Mouse (Mus musculus) kidney, postnatal 0 days (tissue): ENCODE data around the gene Sipa1l3. TPM values are rescaled to one million over a fixed set of nuclear protein-coding genes. Genes with fewer than 3 reads are reported as not detected.

Experiments
- ATAC-seq: fragments of 200-750 bp; cut with Nextera tagmentation; replicated peaks from 2 replicates; pipeline ENCODE4 v1.8.0; 2017; ENCODE audit warnings: low read depth, moderate number of reproducible peaks, moderate TSS enrichment, moderate library complexity; ENCODE audit not compliant: low FRiP score
- DNase-seq: peaks from one replicate; pipeline ENCODE4 v3.0.0-alpha.2; 2016; ENCODE audit warnings: low spot score
- H3K27ac ChIP-seq: fragments of 300-500 bp; sonication (generic); 2 replicates; pipeline ENCODE4 v1.5.1; 2014; ENCODE audit warnings: mild to moderate bottlenecking
- H3K27me3 ChIP-seq: fragments of 300-500 bp; sonication (generic); 2 replicates; pipeline ENCODE4 v1.6.1; 2014; ENCODE audit warnings: low read length, mixed read lengths; ENCODE audit not compliant: insufficient read depth
- H3K36me3 ChIP-seq: fragments of 300-500 bp; sonication (generic); 2 replicates; pipeline ENCODE4 v1.6.1; 2014; ENCODE audit warnings: low read length, mixed read lengths; ENCODE audit not compliant: insufficient read depth
- H3K4me1 ChIP-seq: fragments of 300-500 bp; sonication (generic); replicated peaks from 2 replicates; pipeline ENCODE4 v1.6.1; 2014; ENCODE audit warnings: antibody characterized with exemption, low read length, mixed read lengths; ENCODE audit not compliant: insufficient read depth
- H3K4me2 ChIP-seq: fragments of 300-500 bp; sonication (generic); 2 replicates; pipeline ENCODE4 v1.6.1; 2014; ENCODE audit warnings: mild to moderate bottlenecking, low read length, moderate library complexity, mixed read lengths
- H3K4me3 ChIP-seq: fragments of 300-500 bp; sonication (generic); replicated peaks from 2 replicates; pipeline ENCODE4 v1.5.1; 2014; ENCODE audit warnings: low read depth, low read length
- H3K9ac ChIP-seq: fragments of 300-500 bp; sonication (generic); 2 replicates; pipeline ENCODE4 v1.6.1; 2014; ENCODE audit warnings: low read depth, low read length
- H3K9me3 ChIP-seq: fragments of 300-500 bp; sonication (generic); replicated peaks from 2 replicates; pipeline ENCODE4 v1.6.1; 2016; ENCODE audit warnings: low read length, inconsistent platforms, mixed read lengths
- CTCF ChIP-seq: IDR thresholded peaks from 2 replicates; pipeline ENCODE4 v1.5.1; 2016; ENCODE audit warnings: antibody characterized with exemption, low read depth, mild to moderate bottlenecking, moderate library complexity
- WGBS: fragments of 180-500 bp; shearing (Covaris S2); extraction: QIAGEN DNeasy Blood & Tissue Kit; methylation state at CpG from one replicate; pipeline ENCODE4 v1.1.7; 2014; 5-methylcytosine and 5-hydroxymethylcytosine counted together
- polyA plus RNA-seq: library from polyadenylated mRNA; unstranded; fragments of >200 nt; fragmentation: Nextera tagmentation; extraction: Ambion mirVana; gene quantifications from 2 replicates; pipeline ENCODE4 v1.2.1, GENCODE M21; 2015

Sipa1l3 gene
- polyA plus RNA-seq, 1 experiment from 2014 or later = 8.3 TPM

DNA sequence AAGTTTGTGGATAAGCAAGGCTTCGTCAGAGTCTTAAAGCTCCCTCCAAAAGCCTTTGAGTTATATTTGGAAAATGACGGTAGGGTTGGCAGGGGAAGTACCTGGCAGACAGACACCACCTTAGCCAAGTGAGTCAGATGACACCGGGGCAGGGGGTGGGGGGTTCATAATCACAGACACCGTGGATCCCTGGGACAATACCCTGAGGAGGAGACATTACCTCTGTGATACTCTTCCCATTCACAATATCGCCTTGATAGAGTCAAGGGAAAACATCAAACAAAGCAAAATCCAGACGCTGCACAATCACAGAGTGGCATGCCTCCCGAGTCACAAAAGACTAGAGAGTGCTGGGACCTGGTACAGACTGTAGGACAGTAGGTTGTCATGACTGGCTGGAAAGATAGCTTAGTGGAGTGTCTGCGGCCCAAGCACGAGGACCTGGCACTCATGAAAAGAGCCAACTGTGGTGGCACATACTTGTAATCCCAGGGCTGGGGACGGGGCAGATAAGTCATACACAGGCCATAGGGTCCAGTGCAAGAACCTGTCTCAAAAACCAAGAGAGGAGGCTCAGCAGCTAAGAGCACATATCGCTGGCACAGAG, 85.4 kb downstream of the Sipa1l3 start:
- no peak for TF ChIP-seq CTCF
- Histone ChIP-seq H3K4me3 (no peak overlapping the region), H3K27me3 (no peaks in the 10 kb centered on the region), H3K9ac (no peak overlapping the region), H3K9me3 (no peaks in the 10 kb centered on the region), H3K36me3 (no peaks in the 10 kb centered on the region), H3K27ac (no peak overlapping the region), H3K4me2 (no peak overlapping the region), H3K4me1 (peaks cover 11% of the 10 kb centered on the region; the same call in 1 of the 2 replicates)
- DNase-seq (no peak), ATAC-seq (no peak)
- WGBS = 80% methylated on average over 11 of the region's 11 CpGs

DNA sequence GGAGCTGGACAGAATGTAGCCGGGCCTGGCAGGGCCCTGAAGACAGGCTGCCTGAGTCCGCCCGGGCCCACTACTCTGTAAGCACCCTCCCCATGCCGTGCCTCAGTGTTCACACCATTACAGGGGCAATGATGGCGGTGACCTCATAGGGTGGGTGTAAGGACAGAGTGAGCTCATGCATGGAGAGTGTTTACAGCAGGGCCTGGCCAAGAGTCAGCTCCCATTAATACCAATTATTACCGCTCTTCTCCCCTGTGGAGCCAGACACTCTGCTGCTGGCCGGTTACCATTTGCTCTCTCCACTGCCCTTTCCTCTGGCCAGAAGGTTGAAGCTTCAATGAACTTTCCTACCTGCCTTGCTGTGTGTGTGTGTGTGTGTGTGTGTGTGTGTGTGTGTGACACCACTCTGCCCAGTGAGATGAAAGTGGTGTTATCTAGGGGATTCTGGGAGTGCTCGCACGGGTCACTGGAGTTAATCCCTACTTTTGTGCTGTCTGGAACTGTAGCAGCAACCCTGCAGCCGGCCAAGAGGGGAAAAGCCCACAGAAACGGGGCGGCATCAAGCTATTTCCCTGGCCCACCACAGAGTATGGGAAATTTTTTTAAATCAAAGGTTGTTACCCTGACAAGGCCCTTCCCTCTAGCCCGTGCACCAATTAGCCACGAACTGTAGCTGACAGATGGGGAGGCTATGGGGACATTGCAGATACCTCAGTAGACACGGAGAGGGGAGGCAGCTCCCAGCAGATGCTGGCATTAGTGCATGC, 86.1 kb downstream of the Sipa1l3 start:
- Histone ChIP-seq H3K4me1 (peaks cover 11% of the 10 kb centered on the region; the same call in 1 of the 2 replicates), H3K4me3 (no peak overlapping the region), H3K27ac (no peak overlapping the region), H3K36me3 (no peaks in the 10 kb centered on the region), H3K9me3 (no peaks in the 10 kb centered on the region), H3K4me2 (no peak overlapping the region), H3K27me3 (no peaks in the 10 kb centered on the region), H3K9ac (no peak overlapping the region)
- no peak for TF ChIP-seq CTCF
- ATAC-seq (peak; percentile 48; the same call in 1 of the 2 replicates), DNase-seq (no peak)
- 53% methylated on average over 15 of the region's 15 CpGs for WGBS

GRCm38 (mm10) chr7:29430739-29431211, 87.7 kb downstream of the Sipa1l3 start:
- no peak overlapping the region for H3K4me3 ChIP-seq
- DNase-seq (peak; percentile 54), ATAC-seq (no peak)
- no peak overlapping the region for H3K9ac ChIP-seq
- H3K4me1 ChIP-seq = peaks cover 11% of the 10 kb centered on the region; the same call in 1 of the 2 replicates
- no peak for TF ChIP-seq CTCF
- H3K4me2 ChIP-seq = no peak overlapping the region
- no peaks in the 10 kb centered on the region for H3K9me3 ChIP-seq
- no peaks in the 10 kb centered on the region for H3K36me3 ChIP-seq
- H3K27me3 ChIP-seq = no peaks in the 10 kb centered on the region
- 22% methylated on average over 6 of the region's 6 CpGs for WGBS
- 0 out of 2 replicates have a peak overlapping the region, but pooled peaks have one; percentile 19 for H3K27ac ChIP-seq

GRCm38 (mm10) chr7:29426056-29426455, 92.4 kb downstream of the Sipa1l3 start:
- Histone ChIP-seq H3K9me3 (no peaks in the 10 kb centered on the region), H3K4me1 (peaks cover 10% of the 10 kb centered on the region), H3K4me3 (no peak overlapping the region), H3K27ac (no peak overlapping the region), H3K36me3 (no peaks in the 10 kb centered on the region), H3K4me2 (no peak overlapping the region), H3K27me3 (no peaks in the 10 kb centered on the region), H3K9ac (no peak overlapping the region)
- 66% methylated on average over 8 of the region's 8 CpGs for WGBS
- ATAC-seq = no peak
- peak; percentile 29; the same call in 1 of the 2 replicates for TF ChIP-seq CTCF
- no peak for DNase-seq

DNA sequence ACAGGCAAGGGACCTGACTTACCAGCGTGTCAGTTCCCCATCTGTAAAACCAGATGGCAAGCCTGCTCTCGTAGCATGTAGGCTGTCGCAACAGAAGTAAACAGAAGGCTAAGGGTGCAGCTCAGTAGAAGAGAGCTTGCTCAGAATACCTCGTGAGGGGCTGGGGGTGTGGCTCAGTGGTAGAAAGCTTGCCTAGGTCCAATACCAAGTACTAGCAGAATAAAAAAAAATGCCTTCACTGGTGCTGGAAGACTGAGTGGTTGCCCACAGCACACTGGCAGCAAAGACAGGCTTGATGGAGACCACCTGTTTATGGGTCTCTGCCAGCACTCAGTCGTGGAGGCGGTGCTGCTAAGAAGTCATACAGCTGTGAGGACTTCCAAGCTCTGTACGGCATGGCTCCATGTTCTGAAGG, 93.0 kb downstream of the Sipa1l3 start:
- no peak for TF ChIP-seq CTCF
- Histone ChIP-seq H3K27ac (0 out of 2 replicates have a peak overlapping the region, but pooled peaks have one; percentile 27), H3K36me3 (no peaks in the 10 kb centered on the region), H3K4me3 (no peak overlapping the region), H3K4me2 (no peak overlapping the region), H3K27me3 (no peaks in the 10 kb centered on the region), H3K9me3 (no peaks in the 10 kb centered on the region), H3K9ac (no peak overlapping the region), H3K4me1 (peaks cover 4% of the 10 kb centered on the region; the same call in 1 of the 2 replicates)
- 28% methylated on average over 7 of the region's 7 CpGs for WGBS
- ATAC-seq (no peak), DNase-seq (no peak)

DNA sequence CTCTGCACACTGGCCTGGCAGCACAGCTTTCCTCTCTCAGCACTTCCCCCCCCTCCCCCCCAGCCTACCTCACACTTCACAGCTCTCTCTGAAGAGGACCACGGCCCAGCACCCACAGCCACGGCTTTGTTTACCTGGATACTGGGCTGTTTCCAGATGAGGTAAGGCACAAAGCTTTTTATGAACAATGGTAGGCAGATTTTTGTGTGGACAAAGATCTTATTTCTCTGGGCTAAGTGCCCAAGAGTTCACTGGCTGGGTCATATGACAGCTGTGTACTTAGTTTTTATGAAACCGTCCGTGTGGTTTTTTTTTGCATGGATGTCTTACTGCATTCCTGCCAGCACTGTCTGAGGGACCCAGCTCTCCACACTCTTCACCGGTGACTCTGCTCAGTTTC, 93.8 kb downstream of the Sipa1l3 start:
- DNase-seq = peak; percentile 81
- Histone ChIP-seq H3K4me2 (no peak overlapping the region), H3K27me3 (no peaks in the 10 kb centered on the region), H3K9ac (no peak overlapping the region), H3K4me1 (peaks cover 3% of the 10 kb centered on the region; the same call in 1 of the 2 replicates), H3K9me3 (no peaks in the 10 kb centered on the region), H3K4me3 (no peak overlapping the region), H3K36me3 (no peaks in the 10 kb centered on the region), H3K27ac (no peak overlapping the region)
- peak; percentile 33; the same call in 1 of the 2 replicates for ATAC-seq
- TF ChIP-seq CTCF = peak; percentile 34; the same call in 1 of the 2 replicates
- WGBS = 22% methylated on average over 5 of the region's 5 CpGs
